Mouse (Mus musculus) MEL (cell line): Measurements from ENCODE around the gene Olfr630.

ENCODE experiments used
- CTCF ChIP-seq, 3 experiments: IDR thresholded peaks in 2 of 3; conservative IDR thresholded peaks in 1 of 3; 2 replicates each; pipeline ENCODE4 v1.5.1; 2011 to 2012; ENCODE audit warnings: low read length in 3 of 3, low read depth in 2 of 3, mild to moderate bottlenecking in 2 of 3, improper control_type of control experiment in 1 of 3, inconsistent platforms in 1 of 3, mixed read lengths in 1 of 3, moderate library complexity in 1 of 3; ENCODE audit not compliant: control insufficient read depth in 1 of 3, insufficient read depth in 1 of 3, poor library complexity in 1 of 3, severe bottlenecking in 1 of 3
- ELF1 ChIP-seq: IDR thresholded peaks from 2 replicates; pipeline ENCODE4 v1.6.1; 2014; ENCODE audit warnings: low read depth, mild to moderate bottlenecking, inconsistent platforms, low read length, improper control_type of control experiment, moderate library complexity
- GATA1 ChIP-seq: IDR thresholded peaks from 2 replicates; pipeline ENCODE4 v1.6.1; 2011; ENCODE audit warnings: low read depth, low read length, improper control_type of control experiment
- HCFC1 ChIP-seq: IDR thresholded peaks from 2 replicates; pipeline ENCODE4 v1.6.1; 2012; ENCODE audit warnings: low read depth, mild to moderate bottlenecking, inconsistent platforms, low read length, improper control_type of control experiment, moderate library complexity
- JUND ChIP-seq: IDR thresholded peaks from 2 replicates; pipeline ENCODE4 v1.6.1; 2011; ENCODE audit warnings: low read depth, mild to moderate bottlenecking, improper control_type of control experiment, low read length
- MAX ChIP-seq: IDR thresholded peaks from 2 replicates; pipeline ENCODE4 v1.6.1; 2011; ENCODE audit warnings: low read length, improper control_type of control experiment
- MEF2A ChIP-seq: IDR thresholded peaks from 2 replicates; pipeline ENCODE4 v1.6.1; 2014; ENCODE audit warnings: low read depth, mild to moderate bottlenecking, inconsistent platforms, low read length, improper control_type of control experiment; ENCODE audit not compliant: poor library complexity, insufficient replicate concordance, severe bottlenecking; ENCODE audit errors: extremely low read depth
- NRF1 ChIP-seq: IDR thresholded peaks from 2 replicates; pipeline ENCODE4 v1.6.1; 2014; ENCODE audit warnings: low read depth, mild to moderate bottlenecking, inconsistent platforms, low read length, improper control_type of control experiment, moderate library complexity; ENCODE audit not compliant: poor library complexity, insufficient read depth, severe bottlenecking
- POLR2A ChIP-seq, 2 experiments: IDR thresholded peaks; 2 replicates each; pipeline ENCODE4 v1.6.1; 2011 to 2012; ENCODE audit warnings: low read length in 2 of 2, mild to moderate bottlenecking in 2 of 2, control low read depth in 1 of 2, improper control_type of control experiment in 1 of 2, low read depth in 1 of 2, moderate library complexity in 1 of 2; ENCODE audit not compliant: control insufficient read depth in 1 of 2, insufficient read depth in 1 of 2, poor library complexity in 1 of 2
- TAL1 ChIP-seq: IDR thresholded peaks from 2 replicates; pipeline ENCODE4 v1.6.1; 2012; ENCODE audit warnings: mild to moderate bottlenecking, inconsistent platforms, low read length, moderate library complexity, mixed read lengths
- USF1 ChIP-seq: IDR thresholded peaks from 2 replicates; pipeline ENCODE4 v1.6.1; 2014; ENCODE audit warnings: low read depth, mild to moderate bottlenecking, inconsistent platforms, low read length, improper control_type of control experiment, moderate library complexity
- ZKSCAN1 ChIP-seq: IDR thresholded peaks from 2 replicates; pipeline ENCODE4 v1.6.1; 2012; ENCODE audit warnings: low read depth, mild to moderate bottlenecking, inconsistent platforms, low read length, improper control_type of control experiment, moderate library complexity
- ZMIZ1 ChIP-seq: IDR thresholded peaks from 2 replicates; pipeline ENCODE4 v1.6.1; 2012; ENCODE audit warnings: low read depth, mild to moderate bottlenecking, inconsistent platforms, low read length, improper control_type of control experiment, moderate library complexity
- ZNF384 ChIP-seq: IDR thresholded peaks from 2 replicates; pipeline ENCODE4 v1.6.1; 2012; ENCODE audit warnings: low read depth, mild to moderate bottlenecking, inconsistent platforms, low read length, improper control_type of control experiment

- TF ChIP-seq ZKSCAN1 (no peak), ZNF384 (no peak), CTCF (IDR thresholded peaks at IDR 0.05 in 2 of 3, conservative IDR thresholded peaks at IDR 0.05 in 1 of 3; ENCODE audit: control insufficient read depth in 1 of 3, insufficient read depth in 1 of 3, low read depth in 2 of 3, low read length in 3 of 3, poor library complexity in 1 of 3, severe bottlenecking in 1 of 3) (no peak), JUND (no peak), MAX (no peak), POLR2A (IDR thresholded peaks at IDR 0.05; ENCODE audit: control insufficient read depth in 1 of 2, insufficient read depth in 1 of 2, low read depth in 1 of 2, low read length in 2 of 2, poor library complexity in 1 of 2) (no peak), MEF2A (no peak), TAL1 (no peak), ZMIZ1 (no peak), HCFC1 (no peak), GATA1 (no peak), USF1 (no peak), ELF1 (no peak), NRF1 (no peak)
Observed at GRCm38 (mm10) chr7:103714371-103714770, 42.8 kb downstream of the Olfr630 start, which contains the start of gene Olfr243.
